Mouse (Mus musculus) urinary bladder, adult 18-20 months (tissue): ENCODE results near the gene Gm20715.
"Not testable (repeated sequence)": the region's sequence is repeated elsewhere in the genome, so short reads cannot be mapped to it uniquely, and the experiment has no call there.

Experiments used
- DNase-seq, 2 experiments: peaks; one replicate each; pipeline ENCODE4 v3.0.0; 2022; ENCODE audit warnings: low spot score in 2 of 2, mixed read lengths in 2 of 2

Gm20715 gene

DNA sequence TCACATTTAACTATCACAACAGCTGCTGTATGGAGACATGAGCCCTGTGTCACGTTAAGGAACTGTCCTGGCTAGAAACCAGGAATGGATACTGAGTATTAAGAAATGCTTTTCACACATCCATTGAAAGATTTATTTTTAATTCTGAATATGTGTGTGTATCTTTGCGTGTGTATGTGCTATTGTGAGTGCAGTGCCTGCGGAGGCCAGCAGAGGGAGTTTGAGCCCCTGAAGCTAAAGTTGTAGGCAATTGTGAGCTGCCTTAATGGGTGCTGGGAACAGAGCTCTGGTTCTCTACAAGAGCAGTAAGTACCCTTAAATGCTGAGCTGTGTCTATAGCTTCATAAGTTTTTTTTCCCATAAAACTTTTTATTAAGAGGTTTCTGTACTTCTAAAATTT lies 19.3 kb downstream of the Gm20715 start:
- no peak for DNase-seq

GRCm38 (mm10) chr7:6430342-6430741 lies 20.3 kb downstream of the Gm20715 start:
- no peak for DNase-seq

DNA sequence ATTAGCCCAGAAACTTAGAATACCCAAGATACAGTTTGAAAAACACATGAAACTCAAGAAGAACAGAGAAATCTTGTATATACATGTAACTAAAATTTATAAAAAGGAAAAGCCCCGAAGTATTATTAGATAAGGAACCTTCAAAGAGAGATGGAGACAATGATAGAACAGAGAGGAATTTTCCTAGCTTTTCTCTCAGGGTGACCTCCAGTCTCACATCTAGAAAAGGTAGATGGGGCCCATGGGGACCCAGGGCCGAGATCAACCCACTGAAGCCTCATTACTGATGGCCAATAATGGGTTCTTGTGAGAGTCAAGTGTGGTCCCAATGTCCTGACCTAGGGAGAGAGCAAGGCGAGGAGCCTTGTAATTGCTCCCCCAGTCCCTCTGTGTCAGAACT lies 28.3 kb downstream of the Gm20715 start, which contains the start of gene Olfr1344:
Gene Olfr1344 (plus strand): TSS at position 301 of the 400 bp plus-strand sequence.
- no peak for DNase-seq

- no peak for DNase-seq
These were observed 31.1 kb downstream of the Gm20715 start for GRCm38 (mm10) chr7:6441173-6441572.

GRCm38 (mm10) chr7:6447771-6448170 lies 37.7 kb downstream of the Gm20715 start:
- no peak for DNase-seq

DNA sequence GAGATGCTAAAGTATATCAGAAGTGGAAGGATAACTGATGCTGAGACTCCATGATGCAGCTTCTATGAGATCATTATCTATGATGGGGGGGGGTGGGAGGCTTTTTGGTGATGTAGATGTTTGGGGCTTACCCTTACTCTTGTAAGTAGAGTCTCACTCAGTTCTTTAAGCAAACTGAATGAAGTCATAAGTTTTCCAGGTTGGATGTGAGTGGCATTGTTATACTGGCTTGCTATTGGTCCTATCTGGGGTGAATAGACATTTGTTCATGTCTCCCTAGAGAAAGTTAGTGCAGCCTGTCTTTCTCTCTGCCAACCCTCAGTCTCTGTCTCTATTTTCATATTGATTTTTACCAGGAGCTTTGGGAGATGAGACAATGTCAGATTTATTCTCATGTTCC lies 45.8 kb downstream of the Gm20715 start, which contains the start of gene Olfr1336:
Gene Olfr1336 (plus strand): TSS at position 301 of the 400 bp plus-strand sequence.
- no peak for DNase-seq

DNA sequence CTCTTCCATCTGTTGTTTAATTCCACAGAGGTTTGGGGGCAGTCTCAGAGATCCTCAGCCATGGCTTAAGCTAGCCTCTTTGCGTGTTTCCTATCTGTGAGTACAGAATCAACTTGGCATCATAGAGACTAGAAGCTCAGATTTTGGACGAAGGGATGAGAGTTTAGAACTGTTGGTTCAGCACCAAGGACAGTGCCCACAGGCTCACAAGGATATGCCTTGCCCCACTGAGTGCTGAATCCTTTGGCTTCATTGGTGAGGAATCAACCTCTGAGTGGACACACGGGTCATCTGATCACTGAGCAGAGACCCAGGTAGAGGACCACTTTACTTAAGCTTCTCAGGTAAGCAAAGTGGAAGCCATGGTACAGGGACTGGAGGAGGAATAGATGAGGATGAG lies 46.3 kb downstream of the Gm20715 start:
- DNase-seq = no peak

DNA sequence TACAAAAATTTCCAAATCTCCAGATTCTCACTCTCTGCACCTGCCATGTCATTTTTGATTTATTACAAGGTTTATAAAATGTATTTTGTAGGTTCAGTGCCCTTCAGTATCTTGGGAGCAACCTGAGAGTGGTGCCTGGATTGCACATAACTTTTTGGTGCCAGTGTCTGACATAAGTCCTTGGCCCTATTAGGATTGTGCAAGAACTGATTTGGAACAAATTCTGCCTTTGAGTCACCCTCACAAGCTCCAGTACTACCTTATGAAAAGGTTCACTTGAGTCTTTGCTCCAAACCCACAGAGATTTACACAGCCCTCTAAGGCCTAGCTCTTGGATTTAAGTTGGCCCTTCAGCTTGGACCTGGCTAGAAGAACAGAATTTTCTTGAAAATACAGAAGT lies 56.9 kb downstream of the Gm20715 start, which contains the start of gene Olfr1346:
Gene Olfr1346 (plus strand): TSS at position 151 of the 400 bp plus-strand sequence.
- no peak for DNase-seq

- not testable (repeated sequence) for DNase-seq
These were observed 67.6 kb downstream of the Gm20715 start for GRCm38 (mm10) chr7:6477633-6478032.

- no peak for DNase-seq
These were observed 76.8 kb downstream of the Gm20715 start, which contains the start of gene Olfr5 for GRCm38 (mm10) chr7:6486841-6487240. Gene Olfr5 (minus strand): TSS chr7:6486941.
